Mouse (Mus musculus) intestine, embryonic 14.5 days (tissue): Measurements from ENCODE around the gene Cd69. TPM values are rescaled to one million over a fixed set of nuclear protein-coding genes. Genes with fewer than 3 reads are reported as not detected.

ENCODE experiments used
- ATAC-seq: fragments of 200-750 bp; cut with Nextera tagmentation; replicated peaks from 2 replicates; pipeline ENCODE4 v1.8.0; 2017; ENCODE audit warnings: low read depth, moderate number of reproducible peaks, moderate TSS enrichment, moderate library complexity; ENCODE audit not compliant: low FRiP score, low TSS enrichment
- DNase-seq: peaks from one replicate; pipeline ENCODE4 v3.0.0-alpha.2; 2018; ENCODE audit warnings: low spot score
- H3K27ac ChIP-seq: fragments of 300-500 bp; sonication (generic); 2 replicates; pipeline ENCODE4 v1.5.1; 2014; ENCODE audit warnings: low read depth, mild to moderate bottlenecking, control low read depth
- H3K27me3 ChIP-seq: fragments of 300-500 bp; sonication (generic); replicated peaks from 2 replicates; pipeline ENCODE4 v1.6.1; 2014; ENCODE audit warnings: low read length, control low read depth; ENCODE audit not compliant: control insufficient read depth, insufficient read depth
- H3K36me3 ChIP-seq: fragments of 300-500 bp; sonication (generic); 2 replicates; pipeline ENCODE4 v1.6.1; 2014; ENCODE audit warnings: low read length, control low read depth; ENCODE audit not compliant: control insufficient read depth, insufficient read depth
- H3K4me1 ChIP-seq: fragments of 300-500 bp; sonication (generic); replicated peaks from 2 replicates; pipeline ENCODE4 v1.6.1; 2014; ENCODE audit warnings: low read length, control low read depth, mixed read lengths; ENCODE audit not compliant: control insufficient read depth, insufficient read depth
- H3K4me2 ChIP-seq: fragments of 300-500 bp; sonication (generic); 2 replicates; pipeline ENCODE4 v1.6.1; 2014; ENCODE audit warnings: low read length
- H3K4me3 ChIP-seq: fragments of 300-500 bp; sonication (generic); 2 replicates; pipeline ENCODE4 v1.5.1; 2014; ENCODE audit warnings: low read depth, low read length, control low read depth, mixed read lengths
- H3K9ac ChIP-seq: fragments of 300-500 bp; sonication (generic); 2 replicates; pipeline ENCODE4 v1.6.1; 2014; ENCODE audit warnings: mild to moderate bottlenecking, low read length
- H3K9me3 ChIP-seq: fragments of 300-500 bp; sonication (generic); 2 replicates; pipeline ENCODE4 v1.6.1; 2016; ENCODE audit warnings: low read length, control low read depth; ENCODE audit not compliant: control insufficient read depth
- WGBS: fragments of 180-500 bp; shearing (Covaris S2); extraction: QIAGEN DNeasy Blood & Tissue Kit; methylation state at CpG from one replicate; pipeline ENCODE4 v1.1.7; 2014; 5-methylcytosine and 5-hydroxymethylcytosine counted together
- polyA plus RNA-seq: library from polyadenylated mRNA; unstranded; fragments of >200 nt; fragmentation: Nextera tagmentation; extraction: Ambion mirVana; gene quantifications from 2 replicates; pipeline ENCODE4 v1.2.1, GENCODE M21; 2014

The Cd69 gene
- polyA plus RNA-seq, 1 experiment from 2014 or later: 0.51 TPM

DNA sequence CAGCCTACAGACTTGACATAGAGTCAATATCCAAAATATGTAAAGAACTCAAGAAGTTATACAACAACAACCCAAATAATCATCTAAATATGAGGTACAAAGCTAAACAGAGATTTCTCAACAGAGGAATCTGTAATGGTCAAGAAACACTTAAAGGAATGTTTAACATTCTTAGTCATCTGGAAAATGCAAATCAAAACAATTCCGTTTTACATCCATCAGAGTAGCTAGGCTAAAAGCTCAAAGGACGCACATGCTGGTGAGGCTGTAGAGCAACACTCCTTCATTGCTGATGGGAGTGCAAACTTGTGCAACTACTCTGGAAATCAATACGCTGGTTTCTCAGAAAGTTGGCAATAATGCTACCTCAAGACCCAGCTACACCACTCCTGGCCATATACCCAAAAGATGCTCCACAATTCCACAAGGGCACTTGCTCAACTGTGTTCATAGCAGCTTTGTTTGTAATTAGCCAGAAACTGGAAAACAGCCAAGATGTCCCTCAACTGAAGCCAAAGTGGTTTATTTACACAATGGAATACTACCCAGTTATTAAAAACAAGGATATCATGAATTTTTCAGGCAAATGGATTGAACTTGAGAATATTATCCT is 52.9 kb downstream of the Cd69 start:
- no peaks in the 10 kb centered on the region for H3K4me1 ChIP-seq
- H3K36me3 ChIP-seq: no peaks in the 10 kb centered on the region
- no peaks in the 10 kb centered on the region for H3K27me3 ChIP-seq
- no peaks in the 10 kb centered on the region for H3K9me3 ChIP-seq
- no peak for ATAC-seq
- no peak overlapping the region for H3K27ac ChIP-seq
- 64% methylated on average over 3 of the region's 3 CpGs for WGBS
- DNase-seq: no peak
- H3K9ac ChIP-seq: no peak overlapping the region
- no peak overlapping the region for H3K4me3 ChIP-seq
- no peak overlapping the region for H3K4me2 ChIP-seq

DNA sequence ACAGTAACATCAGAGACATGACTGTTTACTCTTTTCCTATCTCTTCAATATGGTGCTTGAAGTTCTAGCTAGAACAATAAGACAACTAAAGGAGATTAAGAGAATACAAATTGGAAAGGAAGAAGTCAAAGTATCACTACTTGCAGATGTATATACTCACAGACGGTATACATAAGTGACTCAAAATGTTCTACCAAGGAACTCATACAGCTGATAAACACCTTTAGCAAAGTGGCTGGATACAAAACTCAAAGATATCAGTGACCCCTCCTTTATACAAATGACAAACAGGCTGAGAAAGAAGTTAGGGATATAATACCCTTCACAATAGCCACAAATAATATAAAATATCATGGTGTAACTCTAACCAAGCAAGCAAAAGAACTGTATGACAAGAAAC is 54.2 kb downstream of the Cd69 start:
- no peaks in the 10 kb centered on the region for H3K27me3 ChIP-seq
- H3K4me1 ChIP-seq: no peaks in the 10 kb centered on the region
- no peak overlapping the region for H3K4me3 ChIP-seq
- H3K9me3 ChIP-seq: no peaks in the 10 kb centered on the region
- H3K9ac ChIP-seq: no peak overlapping the region
- H3K36me3 ChIP-seq: no peaks in the 10 kb centered on the region
- no peak overlapping the region for H3K4me2 ChIP-seq
- H3K27ac ChIP-seq: no peak overlapping the region
- DNase-seq (no peak), ATAC-seq (no peak)
- 88% methylated on average over 1 of the region's 1 CpGs for WGBS

DNA sequence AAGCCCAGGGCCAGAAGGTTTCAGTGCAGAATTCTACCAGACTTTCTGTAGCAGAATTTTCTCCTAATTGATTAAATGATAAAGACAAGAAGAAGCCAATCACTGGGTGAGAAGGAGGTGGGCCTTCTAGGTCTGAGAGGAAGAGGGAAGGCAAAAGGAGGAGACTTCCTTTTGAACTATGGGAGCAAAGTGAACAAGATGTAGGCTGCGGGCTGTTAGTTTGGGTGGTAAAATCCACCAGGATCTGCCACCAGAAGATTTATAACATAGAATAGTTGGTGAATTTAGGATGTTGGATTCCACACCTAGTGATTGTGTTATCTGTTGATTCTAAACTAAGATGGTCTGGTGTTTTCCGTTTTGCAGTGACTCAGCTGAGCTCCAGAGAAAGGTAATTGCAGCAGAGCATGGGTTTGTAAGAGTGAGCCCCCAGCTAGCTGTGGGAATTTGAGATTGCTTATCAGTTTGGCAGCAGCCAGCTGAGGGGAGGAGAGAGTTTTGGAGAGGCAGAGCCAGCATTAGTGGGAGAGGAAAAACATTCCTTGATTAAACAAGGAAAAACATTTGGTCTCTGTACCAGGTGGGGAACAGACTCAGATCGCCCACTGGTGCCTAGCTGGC is 55.2 kb downstream of the Cd69 start:
- WGBS: 53% methylated on average over 3 of the region's 3 CpGs

DNA sequence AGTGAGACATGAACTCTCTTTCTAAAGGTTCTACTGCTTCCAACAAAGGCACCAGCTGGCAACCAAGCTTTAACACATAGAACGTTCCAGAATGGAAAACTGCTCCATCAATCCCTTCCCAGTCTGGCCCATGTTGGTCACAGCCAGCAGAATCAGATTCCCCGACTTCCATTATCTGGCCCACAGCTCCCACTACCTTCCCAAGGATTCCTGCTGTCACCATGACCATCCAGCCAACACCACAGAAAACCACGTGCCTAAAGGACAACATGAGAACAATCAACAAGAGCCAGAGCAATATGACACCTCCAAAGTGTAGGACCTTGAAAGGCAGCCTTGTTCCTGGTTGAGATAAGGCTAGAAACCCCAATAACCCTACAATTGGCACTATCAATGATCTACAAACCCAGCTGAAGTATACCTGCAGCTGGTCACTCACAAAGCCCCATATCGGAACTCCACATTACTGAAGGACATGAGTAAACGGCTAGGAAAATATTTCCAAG is 57.0 kb downstream of the Cd69 start:
- Histone ChIP-seq H3K4me1 (no peaks in the 10 kb centered on the region), H3K27me3 (no peaks in the 10 kb centered on the region), H3K9me3 (no peaks in the 10 kb centered on the region), H3K27ac (no peak overlapping the region), H3K4me3 (no peak overlapping the region), H3K9ac (no peak overlapping the region), H3K36me3 (no peaks in the 10 kb centered on the region), H3K4me2 (no peak overlapping the region)
- ATAC-seq (no peak), DNase-seq (no peak)
- WGBS: 84% methylated on average over 5 of the region's 5 CpGs

More for the DNA sequence above, 55.2 kb downstream of the Cd69 start:
- Histone ChIP-seq H3K4me1 (no peaks in the 10 kb centered on the region), H3K27ac (no peak overlapping the region), H3K27me3 (no peaks in the 10 kb centered on the region), H3K9ac (no peak overlapping the region), H3K36me3 (no peaks in the 10 kb centered on the region), H3K4me3 (no peak overlapping the region), H3K4me2 (no peak overlapping the region), H3K9me3 (no peaks in the 10 kb centered on the region)
- ATAC-seq (no peak), DNase-seq (no peak)

Other genes starting within 250 kb of the Cd69 start
- gene Klrb1f, start 229.5 kb downstream of the Cd69 start, polyA plus RNA-seq: 0.38 and 0.63 TPM in 2 replicates
- gene Clec2e, start 174.5 kb downstream of the Cd69 start, polyA plus RNA-seq: 0.27 and 0.68 TPM in 2 replicates
- gene Clec2d, start 94.8 kb downstream of the Cd69 start, polyA plus RNA-seq: 0.43 and 0.89 TPM in 2 replicates
- gene 4922502D21Rik, start 56.4 kb upstream of the Cd69 start, polyA plus RNA-seq: not detected in 2 replicates
- 0.90 and 1.0 TPM in 2 replicates for gene Clec12a, start 67.3 kb upstream of the Cd69 start, polyA plus RNA-seq
- gene Clec12b, start 110.4 kb upstream of the Cd69 start, polyA plus RNA-seq: not detected in 2 replicates
- gene Clec1b, start 121.9 kb upstream of the Cd69 start, polyA plus RNA-seq: 1.2 and 1.7 TPM in 2 replicates
- 0.24 TPM in 2 replicates for gene Clec9a, start 133.4 kb upstream of the Cd69 start, polyA plus RNA-seq
- gene Clec1a, start 176.6 kb upstream of the Cd69 start, polyA plus RNA-seq: 3.4 and 4.5 TPM in 2 replicates
- gene Olr1, start 231.7 kb upstream of the Cd69 start, polyA plus RNA-seq: 0.16 TPM in 1 of 2 replicates, not detected in the other
- 0.23 TPM in 2 replicates for gene Tmem52b, start 237.1 kb upstream of the Cd69 start, polyA plus RNA-seq